Mouse (Mus musculus): ENCODE data around the gene Cacna1c. TPM values are rescaled to one million over a fixed set of nuclear protein-coding genes. Genes with fewer than 3 reads are reported as not detected.

Cacna1c gene
- polyA plus RNA-seq, 1 experiment from 2014 or later: 5.2 TPM

DNA sequence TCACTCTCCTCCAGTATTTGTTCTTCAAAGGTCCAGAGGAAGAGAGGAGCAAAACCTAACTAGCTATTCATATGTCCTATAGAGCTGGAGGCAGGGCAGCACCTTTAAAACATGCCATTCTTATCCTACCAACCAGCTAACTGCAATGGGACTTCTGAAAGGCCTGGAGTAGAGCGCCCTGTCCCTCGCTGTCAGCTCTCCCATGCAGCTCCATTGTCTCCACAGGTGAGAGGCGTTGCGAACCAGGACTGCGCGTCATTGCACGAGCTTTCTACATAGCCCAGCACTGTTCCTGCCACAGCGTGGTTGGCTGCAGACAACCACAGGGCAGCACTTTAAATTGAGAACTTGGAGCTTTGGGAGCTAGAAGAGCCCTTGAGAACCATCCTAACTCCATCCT, 67.7 kb downstream of the Cacna1c start:
- H3K4me1 ChIP-seq (replicated peaks): no peaks in the 10 kb centered on the region
- WGBS: 88% methylated on average over 8 of the region's 8 CpGs
- H3K27ac ChIP-seq: no peak overlapping the region
- H3K9me3 ChIP-seq: no peaks in the 10 kb centered on the region; the same call in 1 of the 2 replicates
- H3K4me2 ChIP-seq (replicated peaks): no peak overlapping the region
- H3K27me3 ChIP-seq: no peaks in the 10 kb centered on the region
- no peaks in the 10 kb centered on the region for H3K36me3 ChIP-seq
- no peak overlapping the region for H3K4me3 ChIP-seq (replicated peaks)
- H3K9ac ChIP-seq (replicated peaks): no peak overlapping the region
- ATAC-seq: no peak

DNA sequence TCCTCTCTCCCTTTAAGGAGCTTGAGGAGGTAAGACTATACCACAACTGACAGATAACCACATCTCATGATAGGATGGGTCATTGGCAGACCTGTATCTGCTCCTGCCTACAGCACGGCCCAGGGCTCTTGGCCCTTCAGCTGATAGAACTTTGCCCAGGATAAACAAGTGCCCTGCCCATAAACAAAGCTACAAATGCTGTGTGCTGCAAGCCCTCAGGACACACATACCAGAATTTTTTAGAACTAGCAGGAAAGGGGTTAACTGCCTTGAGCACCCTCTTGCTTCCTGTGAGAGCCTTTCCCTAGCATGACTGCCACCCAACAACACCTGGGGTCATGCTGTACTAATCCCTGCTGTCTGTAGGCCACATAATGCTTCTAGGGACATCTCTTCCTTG, 68.1 kb downstream of the Cacna1c start:
- no peaks in the 10 kb centered on the region for H3K36me3 ChIP-seq
- H3K9ac ChIP-seq (replicated peaks): no peak overlapping the region
- no peaks in the 10 kb centered on the region; the same call in 1 of the 2 replicates for H3K9me3 ChIP-seq
- no peak overlapping the region for H3K27ac ChIP-seq
- no peak overlapping the region for H3K4me3 ChIP-seq (replicated peaks)
- no peak overlapping the region for H3K4me2 ChIP-seq (replicated peaks)
- ATAC-seq: no peak
- H3K27me3 ChIP-seq: no peaks in the 10 kb centered on the region
- 95% methylated on average over 1 of the region's 1 CpGs for WGBS
- no peaks in the 10 kb centered on the region for H3K4me1 ChIP-seq (replicated peaks)

DNA sequence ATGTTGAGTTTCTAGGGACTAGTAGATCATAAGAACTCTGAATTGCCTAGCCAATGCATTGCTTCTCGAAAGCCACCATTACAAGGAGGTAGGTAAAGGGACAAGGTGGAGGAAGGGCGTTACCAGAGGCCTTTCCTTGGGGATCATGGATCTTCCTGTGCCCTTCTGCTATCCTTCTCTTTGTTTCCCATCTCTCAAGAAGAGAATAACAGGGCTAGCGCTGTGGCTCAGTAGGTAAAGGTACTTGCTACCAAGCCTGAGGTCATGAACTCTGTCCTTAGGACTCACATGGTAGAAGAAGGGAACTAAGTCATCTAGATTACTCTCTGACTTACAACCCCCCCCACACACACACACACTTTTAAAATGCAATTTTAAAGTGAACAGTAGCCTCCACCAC, 69.2 kb downstream of the Cacna1c start:
- no peaks in the 10 kb centered on the region for H3K36me3 ChIP-seq
- no peak overlapping the region for H3K9ac ChIP-seq (replicated peaks)
- H3K4me2 ChIP-seq (replicated peaks): no peak overlapping the region
- H3K27me3 ChIP-seq: no peaks in the 10 kb centered on the region
- H3K4me1 ChIP-seq (replicated peaks): no peaks in the 10 kb centered on the region
- H3K9me3 ChIP-seq: no peaks in the 10 kb centered on the region; the same call in 1 of the 2 replicates
- ATAC-seq: no peak
- WGBS: 86% methylated on average over 3 of the region's 3 CpGs
- H3K4me3 ChIP-seq (replicated peaks): no peak overlapping the region
- H3K27ac ChIP-seq: no peak overlapping the region

DNA sequence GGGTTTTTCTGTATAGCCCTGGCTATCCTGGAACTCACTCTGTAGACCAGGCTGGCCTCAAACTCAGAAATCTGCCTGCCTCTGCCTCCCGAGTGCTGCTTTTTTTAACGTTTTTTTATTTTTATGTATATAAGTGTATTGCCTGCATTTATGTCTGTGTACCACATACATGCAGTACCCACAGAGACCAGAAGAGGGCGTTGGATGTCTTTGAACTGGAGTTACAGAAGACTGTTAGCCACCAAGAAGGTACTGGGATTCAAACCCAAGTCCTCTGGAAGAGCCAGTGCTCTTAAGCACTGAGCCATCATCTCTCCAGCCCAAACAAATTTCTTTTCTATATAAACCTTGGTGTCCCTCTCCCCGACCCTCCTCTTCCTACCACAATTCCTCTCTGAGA, 77.8 kb downstream of the Cacna1c start:
- H3K9me3 ChIP-seq: no peaks in the 10 kb centered on the region
- 67% methylated on average over 4 of the region's 4 CpGs for WGBS
- no peak overlapping the region for H3K27ac ChIP-seq
- H3K27me3 ChIP-seq: no peaks in the 10 kb centered on the region
- H3K4me1 ChIP-seq (replicated peaks): no peaks in the 10 kb centered on the region
- H3K9ac ChIP-seq (replicated peaks): no peak overlapping the region
- H3K36me3 ChIP-seq: no peaks in the 10 kb centered on the region
- no peak overlapping the region for H3K4me2 ChIP-seq (replicated peaks)
- no peak for ATAC-seq
- H3K4me3 ChIP-seq (replicated peaks): no peak overlapping the region

DNA sequence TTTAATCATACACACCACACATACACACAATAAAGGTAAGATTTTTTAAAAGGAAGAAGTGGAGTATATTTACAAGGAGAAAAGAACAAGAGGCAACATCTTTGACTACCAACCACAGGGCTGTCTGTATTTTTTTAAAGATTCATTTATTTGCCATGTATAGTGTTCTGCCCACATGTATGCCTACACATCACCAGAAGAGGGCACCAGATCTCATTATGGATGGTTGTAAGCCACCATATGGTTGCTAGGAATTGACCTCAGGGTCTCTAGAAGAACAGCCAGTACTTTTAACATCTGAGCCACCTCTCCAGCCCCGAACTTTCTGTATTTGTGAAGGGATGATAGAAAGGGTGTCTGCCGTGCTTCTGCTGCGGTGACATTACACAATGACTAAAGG, 79.9 kb downstream of the Cacna1c start:
- Histone ChIP-seq H3K36me3 (no peaks in the 10 kb centered on the region), H3K9me3 (no peaks in the 10 kb centered on the region), H3K4me2 (replicated peaks) (no peak overlapping the region), H3K9ac (replicated peaks) (no peak overlapping the region), H3K4me1 (replicated peaks) (no peaks in the 10 kb centered on the region), H3K4me3 (replicated peaks) (no peak overlapping the region), H3K27me3 (0 out of 2 replicates have a peak, but pooled peaks cover 3% of the 10 kb centered on the region), H3K27ac (no peak overlapping the region)
- no peak for ATAC-seq
- WGBS: 94% methylated on average over 3 of the region's 3 CpGs

DNA sequence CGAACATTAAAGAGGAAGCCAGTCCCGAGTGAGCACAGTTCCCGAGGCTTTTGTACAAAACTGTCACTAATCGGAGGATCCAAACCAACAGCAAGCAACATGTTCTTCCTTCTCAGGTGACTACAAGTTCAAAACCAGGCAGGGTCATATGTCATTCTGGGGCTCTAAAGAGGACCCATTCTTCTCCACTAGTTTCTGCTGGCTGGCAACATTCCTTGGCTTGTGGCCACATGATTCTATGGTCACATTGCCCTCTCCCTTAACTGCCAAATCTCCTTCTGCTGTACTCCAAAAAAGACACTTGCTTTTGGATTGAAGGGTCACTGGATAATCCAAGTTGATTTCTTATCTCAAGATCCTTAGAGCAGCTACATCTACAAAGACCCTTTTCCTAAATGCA, 82.9 kb downstream of the Cacna1c start:
- H3K36me3 ChIP-seq: no peaks in the 10 kb centered on the region
- no peak for ATAC-seq
- H3K4me2 ChIP-seq (replicated peaks): no peak overlapping the region
- no peaks in the 10 kb centered on the region for H3K9me3 ChIP-seq
- H3K27ac ChIP-seq: no peak overlapping the region
- no peak overlapping the region for H3K9ac ChIP-seq (replicated peaks)
- WGBS: 91% methylated on average over 4 of the region's 4 CpGs
- H3K27me3 ChIP-seq: 0 out of 2 replicates have a peak, but pooled peaks cover 3% of the 10 kb centered on the region
- no peak overlapping the region for H3K4me3 ChIP-seq (replicated peaks)
- 0 out of 2 replicates have a peak, but pooled peaks cover 3% of the 10 kb centered on the region for H3K4me1 ChIP-seq (replicated peaks)

DNA sequence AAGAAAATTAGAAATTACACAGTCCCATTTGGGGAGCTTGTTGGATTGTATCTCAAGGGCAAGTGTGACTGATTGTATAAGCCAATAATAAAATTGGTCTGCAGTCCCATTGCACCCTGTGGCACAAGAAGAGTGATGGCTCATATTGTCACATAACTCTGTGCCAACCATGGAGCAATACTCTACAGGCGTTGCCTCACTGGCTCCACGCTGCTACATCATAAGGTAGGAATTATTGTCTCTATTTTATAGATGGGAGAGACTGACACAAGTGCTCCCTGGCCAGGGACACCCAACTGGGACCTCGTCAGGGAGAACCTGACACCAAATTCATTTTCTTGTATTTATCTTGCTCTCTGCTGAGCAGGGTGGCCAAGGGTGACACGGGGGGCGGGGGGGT, 85.8 kb downstream of the Cacna1c start:
- no peaks in the 10 kb centered on the region for H3K36me3 ChIP-seq
- WGBS: 75% methylated on average over 5 of the region's 5 CpGs

DNA sequence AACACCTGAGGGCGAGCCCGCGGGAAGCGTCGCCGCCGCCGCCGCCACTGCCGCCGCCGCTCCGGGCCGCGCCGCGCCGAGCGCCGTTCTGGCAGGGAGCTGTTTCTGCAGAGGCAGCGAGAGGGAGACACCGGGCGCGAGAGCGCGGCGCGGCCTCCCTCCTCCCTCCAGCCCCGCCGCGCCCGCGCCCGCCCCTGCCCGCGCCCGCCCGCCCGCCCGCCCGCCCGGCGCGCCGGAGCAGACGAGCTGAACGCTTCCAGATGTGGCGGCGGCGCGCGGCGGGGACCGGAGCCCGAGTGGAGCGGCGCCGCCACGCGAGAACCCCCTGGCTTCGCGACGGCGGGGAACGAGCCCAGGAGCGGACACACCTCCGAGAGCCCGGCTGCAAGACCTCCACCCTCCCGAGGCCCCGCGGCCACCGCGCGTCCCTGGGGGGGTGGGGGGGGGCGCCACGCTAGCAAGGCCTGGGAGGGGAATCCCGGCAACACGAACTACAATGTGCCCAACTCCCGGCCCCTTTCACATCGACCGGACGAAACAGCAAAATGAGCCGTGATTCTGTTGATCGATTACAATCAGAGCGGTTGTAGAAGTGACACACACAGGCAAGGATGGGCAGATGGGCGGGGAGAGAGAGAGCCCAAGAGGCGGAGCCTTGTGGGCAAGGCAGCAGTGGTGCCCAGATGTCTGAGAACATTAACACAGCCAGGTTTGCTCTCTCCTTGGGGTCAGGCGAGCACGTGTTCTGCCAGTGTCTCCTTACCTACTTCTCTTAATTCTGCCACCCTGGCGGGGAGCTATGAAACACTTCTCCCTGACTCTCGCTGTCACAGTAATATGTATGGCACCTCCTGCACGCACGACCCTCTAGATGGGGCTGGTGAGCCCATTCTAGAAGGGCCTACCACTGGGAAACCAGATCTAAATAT, 87.5 kb downstream of the Cacna1c start:
- peak overlapping the region; percentile 86 for H3K9ac ChIP-seq (replicated peaks)
- ATAC-seq: peak; percentile 82
- WGBS: under 1% methylated on average over 28 of the region's 93 CpGs
- peak overlapping the region; percentile 70 for H3K4me3 ChIP-seq (replicated peaks)
- peak overlapping the region; percentile 91 for H3K4me2 ChIP-seq (replicated peaks)
- no peaks in the 10 kb centered on the region for H3K36me3 ChIP-seq
- peak overlapping the region; percentile 92 for H3K27ac ChIP-seq
- H3K9me3 ChIP-seq: no peaks in the 10 kb centered on the region
- H3K27me3 ChIP-seq: peaks cover 28% of the 10 kb centered on the region
- peaks cover 36% of the 10 kb centered on the region for H3K4me1 ChIP-seq (replicated peaks)

More for the DNA sequence above, 85.8 kb downstream of the Cacna1c start:
- ATAC-seq: no peak
- Histone ChIP-seq H3K4me3 (replicated peaks) (no peak overlapping the region), H3K27ac (no peak overlapping the region), H3K4me1 (replicated peaks) (peaks cover 23% of the 10 kb centered on the region), H3K27me3 (peaks cover 23% of the 10 kb centered on the region), H3K9me3 (no peaks in the 10 kb centered on the region), H3K9ac (replicated peaks) (no peak overlapping the region), H3K4me2 (replicated peaks) (no peak overlapping the region)

DNA sequence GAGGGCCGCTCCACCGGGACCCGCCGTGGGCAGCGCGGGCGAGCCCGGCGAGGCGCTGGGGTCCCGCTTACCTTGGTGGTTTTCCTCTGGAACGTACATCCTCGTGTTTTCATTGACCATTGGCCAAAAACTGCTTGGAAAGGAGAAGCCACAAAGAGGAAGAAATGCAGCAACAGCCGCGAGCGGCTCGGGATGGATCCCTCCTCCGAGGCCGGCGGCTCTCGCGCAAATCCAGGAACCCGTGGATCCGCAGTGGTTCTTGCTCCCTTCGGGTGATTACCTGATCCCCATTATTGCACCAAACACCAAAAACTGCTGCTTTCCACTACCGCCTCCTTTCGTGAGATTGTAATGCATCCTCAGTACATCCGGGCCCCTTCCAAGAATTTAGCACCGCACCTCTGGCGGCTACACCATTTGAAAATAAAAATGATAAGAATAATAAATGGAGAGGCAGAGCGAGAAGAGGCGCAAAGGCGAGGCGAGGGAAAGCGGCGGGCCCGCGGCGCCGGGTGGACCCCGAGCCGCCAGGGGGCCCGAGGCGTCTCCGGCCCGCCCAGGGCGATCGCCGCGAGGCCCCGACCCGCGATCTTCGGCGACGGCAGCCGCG, 88.3 kb downstream of the Cacna1c start:
- under 1% methylated on average over 56 of the region's 58 CpGs for WGBS
- Histone ChIP-seq H3K4me2 (replicated peaks) (peak overlapping the region; percentile 91), H3K4me3 (replicated peaks) (peak overlapping the region; percentile 70), H3K27me3 (peaks cover 28% of the 10 kb centered on the region), H3K36me3 (no peaks in the 10 kb centered on the region), H3K9me3 (no peaks in the 10 kb centered on the region), H3K9ac (replicated peaks) (peak overlapping the region; percentile 86), H3K27ac (peak overlapping the region; percentile 92), H3K4me1 (replicated peaks) (peaks cover 40% of the 10 kb centered on the region)
- ATAC-seq: peak; percentile 22

DNA sequence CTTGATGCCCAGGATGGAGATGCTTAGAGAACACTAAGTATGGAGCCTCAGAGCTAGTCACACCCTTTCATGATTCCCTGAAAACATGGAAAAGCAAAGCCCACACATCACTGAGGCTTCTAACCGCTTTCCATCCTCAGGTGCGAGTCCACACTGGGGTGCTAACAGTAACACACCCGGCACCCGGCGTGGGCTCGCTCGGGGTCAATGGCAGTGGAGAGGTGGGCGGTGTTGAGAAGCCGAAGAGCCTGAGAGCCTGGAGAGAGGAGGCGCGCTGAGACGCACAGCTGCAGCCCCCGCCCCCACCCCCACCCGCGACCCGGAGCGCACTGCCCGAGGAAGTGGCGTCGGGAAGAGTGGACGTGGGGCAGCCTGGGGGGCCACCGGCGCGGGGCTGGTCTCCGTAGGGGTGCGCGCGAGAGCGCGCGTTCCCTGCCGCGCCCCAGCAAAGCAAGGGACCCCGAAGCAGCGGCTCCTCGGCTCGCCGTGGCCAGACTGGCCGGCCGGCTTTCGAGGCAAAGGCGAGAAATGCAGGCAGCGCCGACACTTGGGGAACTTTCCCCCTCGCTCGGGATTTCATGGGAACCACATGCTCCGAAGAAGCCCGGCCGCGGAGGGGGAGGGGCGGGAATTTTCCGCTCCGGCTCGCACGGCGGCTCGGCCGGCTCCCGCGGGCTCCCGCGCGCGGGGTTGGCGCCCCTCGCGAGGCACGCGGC, 88.9 kb downstream of the Cacna1c start:
- WGBS: under 1% methylated on average over 69 of the region's 69 CpGs
- Histone ChIP-seq H3K27ac (peak overlapping the region; percentile 92), H3K9me3 (no peaks in the 10 kb centered on the region), H3K4me3 (replicated peaks) (peak overlapping the region; percentile 70), H3K36me3 (no peaks in the 10 kb centered on the region), H3K27me3 (peaks cover 25% of the 10 kb centered on the region), H3K4me1 (replicated peaks) (peaks cover 42% of the 10 kb centered on the region), H3K4me2 (replicated peaks) (peak overlapping the region; percentile 91), H3K9ac (replicated peaks) (peak overlapping the region; percentile 86)
- peak; percentile 25; the same call in 1 of the 2 replicates for ATAC-seq

DNA sequence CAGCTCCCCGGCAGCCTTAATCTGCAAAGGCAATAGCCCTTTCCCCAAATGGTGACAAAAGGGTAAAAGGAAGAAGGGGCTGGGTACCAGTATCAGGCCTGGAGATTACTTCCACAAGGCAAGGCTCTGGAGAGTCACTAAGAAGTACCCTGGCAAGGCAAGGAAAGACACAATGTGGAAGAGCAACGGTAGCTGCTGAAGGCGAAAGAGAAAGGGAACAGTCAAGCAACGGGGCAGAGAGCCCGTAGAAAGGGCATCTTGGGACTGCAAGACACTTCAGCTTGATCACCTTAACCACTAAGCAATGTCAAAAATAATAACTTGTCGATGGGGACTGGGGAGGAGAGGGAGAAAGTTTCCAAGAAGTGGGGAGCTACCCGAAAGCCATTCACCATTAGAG, 89.5 kb downstream of the Cacna1c start:
- peak overlapping the region; percentile 86 for H3K9ac ChIP-seq (replicated peaks)
- H3K9me3 ChIP-seq: no peaks in the 10 kb centered on the region
- peaks cover 25% of the 10 kb centered on the region for H3K27me3 ChIP-seq
- H3K27ac ChIP-seq: no peak overlapping the region
- peak overlapping the region; percentile 91 for H3K4me2 ChIP-seq (replicated peaks)
- peaks cover 42% of the 10 kb centered on the region for H3K4me1 ChIP-seq (replicated peaks)
- no peak for ATAC-seq
- H3K36me3 ChIP-seq: no peaks in the 10 kb centered on the region
- peak overlapping the region; percentile 70 for H3K4me3 ChIP-seq (replicated peaks)
- WGBS: 18% methylated on average over 7 of the region's 7 CpGs

All from midbrain, embryonic 13.5 days (tissue).